Mouse (Mus musculus) thymus, adult 2 months (tissue): ENCODE measurements around the gene Rap1gap. TPM values are rescaled to one million over a fixed set of nuclear protein-coding genes. Genes with fewer than 3 reads are reported as not detected.

ENCODE experiments used
- DNase-seq: peaks from one replicate; pipeline ENCODE4 v3.0.0; 2021
- H3K27ac ChIP-seq: fragments of 200-500 bp; 2 replicates; pipeline ENCODE4 v1.5.1; 2012; ENCODE audit warnings: low read length, control low read depth; ENCODE audit not compliant: control insufficient read depth, insufficient read depth
- H3K27me3 ChIP-seq: fragments of 200-500 bp; 2 replicates; pipeline ENCODE4 v1.6.1; 2012; ENCODE audit warnings: mild to moderate bottlenecking, low read length, moderate library complexity, mixed read lengths; ENCODE audit not compliant: control insufficient read depth, insufficient read depth
- H3K36me3 ChIP-seq: fragments of 200-500 bp; 2 replicates; pipeline ENCODE4 v1.6.1; 2012; ENCODE audit warnings: mild to moderate bottlenecking, low read length, moderate library complexity; ENCODE audit not compliant: control insufficient read depth, insufficient read depth
- H3K4me1 ChIP-seq: fragments of 200-500 bp; replicated peaks from 2 replicates; pipeline ENCODE4 v1.6.1; 2012; ENCODE audit warnings: low read length; ENCODE audit not compliant: control insufficient read depth, insufficient read depth
- H3K4me3 ChIP-seq: fragments of 200-500 bp; 2 replicates; pipeline ENCODE4 v1.5.1; 2012; ENCODE audit warnings: mild to moderate bottlenecking, low read length, control low read depth, moderate library complexity; ENCODE audit not compliant: control insufficient read depth, insufficient read depth
- CTCF ChIP-seq: fragments of 200-500 bp; IDR thresholded peaks from 2 replicates; pipeline ENCODE4 v1.5.1; 2012; ENCODE audit warnings: mild to moderate bottlenecking, control low read depth, low read length, moderate library complexity, borderline replicate concordance; ENCODE audit not compliant: control insufficient read depth, poor library complexity, insufficient read depth; ENCODE audit errors: extremely low read depth
- POLR2A ChIP-seq: fragments of 200-500 bp; IDR thresholded peaks from 2 replicates; pipeline ENCODE4 v1.6.1; 2012; ENCODE audit warnings: mild to moderate bottlenecking, low read length, control low read depth, moderate library complexity; ENCODE audit not compliant: control insufficient read depth, poor library complexity, insufficient read depth; ENCODE audit errors: extremely low read depth
- WGBS: fragments of 180-500 bp; shearing (Covaris S2); methylation state at CpG from one replicate; pipeline ENCODE4 v1.1.7; 2018; 5-methylcytosine and 5-hydroxymethylcytosine counted together
- polyA plus RNA-seq: library from polyadenylated mRNA; depleted of rRNA; stranded (reverse); fragments of >200 nt; gene quantifications from 2 replicates; pipeline ENCODE4 v1.2.3, GENCODE M21; 2012

Gene Rap1gap
- polyA plus RNA-seq, 1 experiment, result 26.1 TPM

DNA sequence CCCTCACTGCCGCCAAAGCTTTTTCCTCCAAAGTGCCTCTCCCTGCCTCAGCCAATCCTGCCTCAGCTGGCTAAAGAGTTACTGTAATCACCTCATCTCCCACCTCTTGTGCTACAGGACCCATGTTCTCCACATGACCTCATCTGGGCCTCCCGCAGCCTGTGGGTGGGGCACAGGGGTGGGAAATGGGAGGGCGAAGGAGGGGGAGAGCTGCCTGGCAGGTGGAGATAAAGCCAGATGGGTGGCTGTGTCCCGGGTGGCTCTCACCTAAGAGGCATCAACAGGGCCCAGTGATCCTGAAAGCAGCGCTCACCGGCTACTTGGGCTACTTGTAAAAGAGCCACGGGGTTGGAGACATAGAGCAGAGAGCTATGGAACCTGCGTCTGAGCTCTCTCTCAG, 86.8 kb downstream of the Rap1gap start:
- Histone ChIP-seq H3K4me1 (no peaks in the 10 kb centered on the region), H3K4me3 (no peak overlapping the region), H3K36me3 (no peaks in the 10 kb centered on the region), H3K27ac (no peak overlapping the region), H3K27me3 (no peaks in the 10 kb centered on the region)
- WGBS, result 54% methylated on average over 8 of the region's 8 CpGs
- TF ChIP-seq CTCF (no peak), POLR2A (no peak)
- DNase-seq, result no peak

DNA sequence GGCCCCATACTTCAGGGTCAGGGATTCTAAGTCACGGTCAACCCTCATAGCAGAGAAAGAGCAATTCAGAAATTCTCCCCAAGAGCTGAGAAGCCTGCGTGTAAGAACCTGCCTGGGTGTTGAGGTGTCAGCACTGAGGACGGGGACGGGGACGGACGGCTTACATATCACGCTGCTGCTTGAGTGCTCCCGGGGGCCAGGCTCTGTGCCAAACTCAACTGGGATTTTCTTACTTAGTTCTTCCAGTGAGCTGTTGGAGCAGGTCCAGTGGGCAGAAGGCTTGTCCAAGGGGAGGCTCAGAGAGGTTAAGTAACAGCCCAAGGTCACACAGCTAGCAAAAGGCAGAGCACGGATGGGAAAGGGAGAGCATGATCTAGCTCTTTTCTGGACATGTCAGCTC, 87.2 kb downstream of the Rap1gap start:
- no peak overlapping the region for H3K4me3 ChIP-seq
- no peak for DNase-seq
- H3K4me1 ChIP-seq, result no peaks in the 10 kb centered on the region
- no peak for TF ChIP-seq POLR2A
- TF ChIP-seq CTCF, result no peak
- H3K27ac ChIP-seq, result no peak overlapping the region
- WGBS, result 82% methylated on average over 9 of the region's 9 CpGs
- H3K36me3 ChIP-seq, result no peaks in the 10 kb centered on the region
- H3K27me3 ChIP-seq, result no peaks in the 10 kb centered on the region

- 83% methylated on average over 15 of the region's 15 CpGs for WGBS
- TF ChIP-seq CTCF, result no peak
- Histone ChIP-seq H3K4me1 (no peaks in the 10 kb centered on the region), H3K4me3 (no peak overlapping the region), H3K36me3 (no peaks in the 10 kb centered on the region), H3K27me3 (no peaks in the 10 kb centered on the region), H3K27ac (no peak overlapping the region)
- DNase-seq, result no peak
These were observed 87.9 kb downstream of the Rap1gap start for GRCm38 (mm10) chr4:137752471-137752870.

GRCm38 (mm10) chr4:137753199-137753598, 88.7 kb downstream of the Rap1gap start:
- Histone ChIP-seq H3K4me3 (no peak overlapping the region), H3K27ac (no peak overlapping the region), H3K36me3 (no peaks in the 10 kb centered on the region), H3K27me3 (no peaks in the 10 kb centered on the region), H3K4me1 (no peaks in the 10 kb centered on the region)
- TF ChIP-seq POLR2A (no peak), CTCF (no peak)
- no peak for DNase-seq
- 89% methylated on average over 7 of the region's 7 CpGs for WGBS

GRCm38 (mm10) chr4:137754446-137754845, 89.9 kb downstream of the Rap1gap start:
- Histone ChIP-seq H3K4me3 (no peak overlapping the region), H3K27ac (no peak overlapping the region), H3K27me3 (no peaks in the 10 kb centered on the region), H3K36me3 (no peaks in the 10 kb centered on the region), H3K4me1 (no peaks in the 10 kb centered on the region)
- 87% methylated on average over 2 of the region's 2 CpGs for WGBS
- TF ChIP-seq POLR2A (no peak), CTCF (no peak)
- DNase-seq, result no peak

GRCm38 (mm10) chr4:137762886-137763285, 98.4 kb downstream of the Rap1gap start:
- Histone ChIP-seq H3K4me1 (peaks cover 7% of the 10 kb centered on the region), H3K27ac (no peak overlapping the region), H3K27me3 (no peaks in the 10 kb centered on the region), H3K36me3 (no peaks in the 10 kb centered on the region), H3K4me3 (no peak overlapping the region)
- TF ChIP-seq POLR2A (no peak), CTCF (no peak)
- peak; percentile 10 for DNase-seq
- WGBS, result 21% methylated on average over 9 of the region's 9 CpGs

DNA sequence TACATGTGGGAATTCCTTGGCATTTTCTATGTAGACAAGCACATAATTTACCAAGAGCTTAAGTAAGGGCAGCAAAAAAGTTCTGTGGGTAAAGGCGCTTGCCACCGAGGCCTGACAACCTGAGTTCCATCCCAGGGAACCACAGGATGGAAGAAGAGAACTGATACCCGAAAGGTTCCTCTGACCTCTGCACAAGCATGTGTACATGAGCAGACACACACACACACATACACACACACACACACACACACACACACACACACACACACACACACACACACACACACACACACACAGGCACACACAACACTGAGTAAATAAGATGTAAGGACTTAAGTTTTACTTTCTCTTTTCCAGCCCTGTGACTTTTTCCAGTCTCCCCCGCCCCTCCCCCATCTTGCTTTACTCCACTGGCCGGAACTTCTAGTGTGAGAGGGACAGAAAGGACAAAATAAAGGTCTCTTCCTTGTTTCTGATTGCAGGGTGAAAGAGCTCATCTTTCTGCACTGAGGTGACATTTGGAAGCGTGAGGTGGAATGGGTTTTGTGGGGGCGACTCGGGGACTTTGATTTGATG, 99.5 kb downstream of the Rap1gap start:
- Histone ChIP-seq H3K4me1 (peaks cover 7% of the 10 kb centered on the region), H3K27ac (no peak overlapping the region), H3K36me3 (no peaks in the 10 kb centered on the region), H3K27me3 (no peaks in the 10 kb centered on the region), H3K4me3 (no peak overlapping the region)
- 47% methylated on average over 8 of the region's 8 CpGs for WGBS
- no peak for DNase-seq
- TF ChIP-seq POLR2A (no peak), CTCF (no peak)
